Mouse (Mus musculus) liver, embryonic 11.5 days (tissue): ENCODE data around the gene Cbfa2t3. TPM values are rescaled to one million over a fixed set of nuclear protein-coding genes. Genes with fewer than 3 reads are reported as not detected.

Source experiments
- ATAC-seq: fragments of 200-750 bp; cut with Nextera tagmentation; replicated peaks from 2 replicates; pipeline ENCODE4 v1.8.0; 2017; ENCODE audit warnings: moderate number of reproducible peaks, mild to moderate bottlenecking, moderate TSS enrichment, moderate library complexity; ENCODE audit not compliant: low FRiP score
- DNase-seq: peaks from one replicate; pipeline ENCODE4 v3.0.0-alpha.2; 2017; ENCODE audit warnings: low spot score
- H3K27ac ChIP-seq: fragments of 300-500 bp; sonication (generic); 2 replicates; pipeline ENCODE4 v1.5.1; 2014; ENCODE audit warnings: mild to moderate bottlenecking, low read depth, low read length, control low read depth
- H3K27me3 ChIP-seq: fragments of 300-500 bp; sonication (generic); replicated peaks from 2 replicates; pipeline ENCODE4 v1.6.1; 2014; ENCODE audit warnings: low read length, mixed read lengths; ENCODE audit not compliant: control insufficient read depth, insufficient read depth
- H3K36me3 ChIP-seq: fragments of 300-500 bp; sonication (generic); 2 replicates; pipeline ENCODE4 v1.6.1; 2014; ENCODE audit warnings: mild to moderate bottlenecking, low read length, moderate library complexity, mixed read lengths; ENCODE audit not compliant: control insufficient read depth, insufficient read depth
- H3K4me1 ChIP-seq: fragments of 300-500 bp; sonication (generic); replicated peaks from 2 replicates; pipeline ENCODE4 v1.6.1; 2014; ENCODE audit warnings: low read length, mixed read lengths; ENCODE audit not compliant: control insufficient read depth, insufficient read depth
- H3K4me2 ChIP-seq: fragments of 300-500 bp; sonication (generic); 2 replicates; pipeline ENCODE4 v1.6.1; 2014; ENCODE audit warnings: mild to moderate bottlenecking, control low read depth, moderate library complexity
- H3K4me3 ChIP-seq: fragments of 300-500 bp; sonication (generic); 2 replicates; pipeline ENCODE4 v1.5.1; 2014; ENCODE audit warnings: low read depth, low read length, control low read depth
- H3K9ac ChIP-seq: fragments of 300-500 bp; sonication (generic); 2 replicates; pipeline ENCODE4 v1.6.1; 2014; ENCODE audit warnings: low read depth, low read length, control low read depth
- H3K9me3 ChIP-seq: fragments of 300-500 bp; sonication (generic); 2 replicates; pipeline ENCODE4 v1.6.1; 2016; ENCODE audit warnings: low read length, inconsistent platforms, mixed read lengths; ENCODE audit not compliant: control insufficient read depth
- WGBS: fragments of 180-500 bp; shearing (Covaris S2); extraction: QIAGEN DNeasy Blood & Tissue Kit; methylation state at CpG from one replicate; pipeline ENCODE4 v1.1.7; 2014; 5-methylcytosine and 5-hydroxymethylcytosine counted together
- microRNA-seq: library from miRNA; unstranded; fragments of <30 nt; microRNA quantifications from one replicate; pipeline ENCODE4, GENCODE M21; 2017; ENCODE audit warnings: borderline number of aligned reads
- polyA plus RNA-seq: library from polyadenylated mRNA; unstranded; fragments of >200 nt; fragmentation: Nextera tagmentation; extraction: Ambion mirVana; gene quantifications from 2 replicates; pipeline ENCODE4 v1.2.1, GENCODE M21; 2014

Gene Cbfa2t3
- polyA plus RNA-seq, 1 experiment from 2014 or later: 14.4 TPM

GRCm38 (mm10) chr8:122579196-122579595 lies 119.7 kb downstream of the Cbfa2t3 start:
- Histone ChIP-seq H3K36me3 (no peaks in the 10 kb centered on the region), H3K27me3 (no peaks in the 10 kb centered on the region), H3K4me1 (peaks cover 26% of the 10 kb centered on the region), H3K9me3 (no peaks in the 10 kb centered on the region), H3K4me3 (no peak overlapping the region), H3K4me2 (no peak overlapping the region), H3K27ac (no peak overlapping the region), H3K9ac (no peak overlapping the region)
- DNase-seq: no peak
- no peak for ATAC-seq
- WGBS: 47% methylated on average over 7 of the region's 7 CpGs

GRCm38 (mm10) chr8:122577116-122577515 lies 121.8 kb downstream of the Cbfa2t3 start:
- ATAC-seq (no peak), DNase-seq (no peak)
- peak overlapping the region; percentile 91 for H3K4me2 ChIP-seq
- no peak overlapping the region for H3K27ac ChIP-seq
- peaks cover 10% of the 10 kb centered on the region for H3K36me3 ChIP-seq
- H3K4me3 ChIP-seq: no peak overlapping the region
- no peaks in the 10 kb centered on the region for H3K27me3 ChIP-seq
- H3K9ac ChIP-seq: no peak overlapping the region
- no peaks in the 10 kb centered on the region for H3K9me3 ChIP-seq
- 51% methylated on average over 10 of the region's 10 CpGs for WGBS
- H3K4me1 ChIP-seq: peaks cover 44% of the 10 kb centered on the region

GRCm38 (mm10) chr8:122576648-122577022 lies 122.3 kb downstream of the Cbfa2t3 start, which contains the start of gene Aprt:
Aprt (minus strand) TSS chr8:122576909.
- peak within 1 kb of the TSS; percentile 71 for H3K4me3 ChIP-seq
- DNase-seq (peak; percentile 97), ATAC-seq (peak; percentile 88)
- peak within 1 kb of the TSS; percentile 85 for H3K27ac ChIP-seq
- peak within 1 kb of the TSS; percentile 91 for H3K4me2 ChIP-seq
- under 1% methylated on average over 39 of the region's 39 CpGs for WGBS
- no peaks in the 10 kb centered on the region for H3K27me3 ChIP-seq
- no peaks in the 10 kb centered on the region for H3K9me3 ChIP-seq
- peak within 1 kb of the TSS; percentile 87 for H3K9ac ChIP-seq
- H3K4me1 ChIP-seq: peaks cover 44% of the 10 kb centered on the region
- H3K36me3 ChIP-seq: peaks cover 15% of the 10 kb centered on the region

GRCm38 (mm10) chr8:122575735-122576647 lies 122.9 kb downstream of the Cbfa2t3 start:
- peak; percentile 16; the same call in 1 of the 2 replicates for ATAC-seq
- 10% methylated on average over 21 of the region's 21 CpGs for WGBS
- H3K4me2 ChIP-seq: peak overlapping the region; percentile 91

GRCm38 (mm10) chr8:122575286-122575685 lies 123.6 kb downstream of the Cbfa2t3 start:
- peak overlapping the region; percentile 87 for H3K9ac ChIP-seq
- peak overlapping the region; percentile 71 for H3K4me3 ChIP-seq
- ATAC-seq (peak; percentile 19), DNase-seq (no peak)
- 19% methylated on average over 8 of the region's 8 CpGs for WGBS
- H3K36me3 ChIP-seq: peaks cover 29% of the 10 kb centered on the region
- peaks cover 47% of the 10 kb centered on the region for H3K4me1 ChIP-seq
- peak overlapping the region; percentile 91 for H3K4me2 ChIP-seq
- no peaks in the 10 kb centered on the region for H3K27me3 ChIP-seq
- peak overlapping the region; percentile 85 for H3K27ac ChIP-seq
- H3K9me3 ChIP-seq: no peaks in the 10 kb centered on the region

More at GRCm38 (mm10) chr8:122575735-122576647, 122.9 kb downstream of the Cbfa2t3 start:
- DNase-seq: no peak
- peaks cover 47% of the 10 kb centered on the region for H3K4me1 ChIP-seq
- peak overlapping the region; percentile 71 for H3K4me3 ChIP-seq
- H3K27ac ChIP-seq: peak overlapping the region; percentile 85
- peak overlapping the region; percentile 87 for H3K9ac ChIP-seq
- no peaks in the 10 kb centered on the region for H3K27me3 ChIP-seq
- no peaks in the 10 kb centered on the region for H3K9me3 ChIP-seq
- H3K36me3 ChIP-seq: peaks cover 22% of the 10 kb centered on the region

Small RNA genes lying within 50 kb of the gene (microRNA-seq; reads per million reads assigned to microRNA genes)
- gene Mir6396: not detected

Other genes with a start within 250 kb of the Cbfa2t3 start
- gene Snai3, start 238.4 kb downstream of the Cbfa2t3 start, polyA plus RNA-seq: 0.23 and 0.29 TPM in 2 replicates
- 24.7 and 26.8 TPM in 2 replicates for gene Rnf166, start 223.0 kb downstream of the Cbfa2t3 start, polyA plus RNA-seq
- 51.9 and 55.6 TPM in 2 replicates for gene Ctu2, start 223.0 kb downstream of the Cbfa2t3 start, polyA plus RNA-seq
- gene Piezo1, start 147.8 kb downstream of the Cbfa2t3 start, polyA plus RNA-seq: 29.7 and 45.8 TPM in 2 replicates
- 93.2 and 98.2 TPM in 2 replicates for gene Cdt1, start 131.1 kb downstream of the Cbfa2t3 start, polyA plus RNA-seq
- gene Aprt, start 122.2 kb downstream of the Cbfa2t3 start, polyA plus RNA-seq: 400 and 425 TPM in 2 replicates
- gene Galns, start 87.6 kb downstream of the Cbfa2t3 start, polyA plus RNA-seq: 6.5 and 6.6 TPM in 2 replicates
- gene Trappc2l, start 87.5 kb downstream of the Cbfa2t3 start, polyA plus RNA-seq: 40.3 and 44.6 TPM in 2 replicates
- not detected in 2 replicates for gene Pabpn1l, start 76.4 kb downstream of the Cbfa2t3 start, polyA plus RNA-seq
- gene Acsf3, start 76.4 kb upstream of the Cbfa2t3 start, polyA plus RNA-seq: 16.6 and 18.8 TPM in 2 replicates
- gene Cdh15, start 148.9 kb upstream of the Cbfa2t3 start, polyA plus RNA-seq: 0.97 and 1.5 TPM in 2 replicates